Mouse (Mus musculus) heart, embryonic 11.5 days (tissue): ENCODE data around the gene Il10rb. TPM values are rescaled to one million over a fixed set of nuclear protein-coding genes. Genes with fewer than 3 reads are reported as not detected.

ENCODE experiments used
- ATAC-seq: fragments of 200-750 bp; cut with Nextera tagmentation; replicated peaks from 2 replicates; pipeline ENCODE4 v1.8.0; 2017; ENCODE audit warnings: moderate library complexity; ENCODE audit not compliant: insufficient number of reproducible peaks, low FRiP score, low TSS enrichment
- H3K27ac ChIP-seq: fragments of 300-500 bp; sonication (generic); 2 replicates; pipeline ENCODE4 v1.5.1; 2014; ENCODE audit warnings: mild to moderate bottlenecking, low read depth, low read length
- H3K27me3 ChIP-seq: fragments of 300-500 bp; sonication (generic); 2 replicates; pipeline ENCODE4 v1.6.1; 2014; ENCODE audit warnings: mild to moderate bottlenecking, low read length, mixed read lengths; ENCODE audit not compliant: control insufficient read depth, insufficient read depth
- H3K36me3 ChIP-seq: fragments of 300-500 bp; sonication (generic); 2 replicates; pipeline ENCODE4 v1.6.1; 2014; ENCODE audit warnings: mild to moderate bottlenecking, low read length, moderate library complexity, mixed read lengths; ENCODE audit not compliant: control insufficient read depth, insufficient read depth
- H3K4me1 ChIP-seq: fragments of 300-500 bp; sonication (generic); 2 replicates; pipeline ENCODE4 v1.6.1; 2014; ENCODE audit warnings: low read length; ENCODE audit not compliant: control insufficient read depth, insufficient read depth
- H3K4me2 ChIP-seq: fragments of 300-500 bp; sonication (generic); 2 replicates; pipeline ENCODE4 v1.6.1; 2014; ENCODE audit warnings: mild to moderate bottlenecking, moderate library complexity
- H3K4me3 ChIP-seq: fragments of 300-500 bp; sonication (generic); 2 replicates; pipeline ENCODE4 v1.5.1; 2014; ENCODE audit warnings: low read depth, low read length
- H3K9ac ChIP-seq: fragments of 300-500 bp; sonication (generic); 2 replicates; pipeline ENCODE4 v1.6.1; 2014; ENCODE audit warnings: mild to moderate bottlenecking, low read depth, low read length, moderate library complexity
- H3K9me3 ChIP-seq: fragments of 300-500 bp; sonication (generic); replicated peaks from 2 replicates; pipeline ENCODE4 v1.6.1; 2016; ENCODE audit warnings: low read length; ENCODE audit not compliant: control insufficient read depth
- WGBS: fragments of 180-500 bp; shearing (Covaris S2); extraction: QIAGEN DNeasy Blood & Tissue Kit; methylation state at CpG from one replicate; pipeline ENCODE4 v1.1.7; 2014; ENCODE audit not compliant: insufficient replicate concordance; 5-methylcytosine and 5-hydroxymethylcytosine counted together
- polyA plus RNA-seq: library from polyadenylated mRNA; unstranded; fragments of >200 nt; fragmentation: Nextera tagmentation; extraction: Ambion mirVana; gene quantifications from 2 replicates; pipeline ENCODE4 v1.2.1, GENCODE M21; 2014

The Il10rb gene
- polyA plus RNA-seq, 1 experiment from 2014 or later: 38.6 TPM

GRCm38 (mm10) chr16:91390100-91390499, 15.9 kb upstream of the Il10rb start:
- Histone ChIP-seq H3K36me3 (peaks cover 30% of the 10 kb centered on the region), H3K27ac (no peak overlapping the region), H3K9ac (no peak overlapping the region), H3K4me2 (no peak overlapping the region), H3K4me1 (no peaks in the 10 kb centered on the region), H3K27me3 (no peaks in the 10 kb centered on the region), H3K4me3 (no peak overlapping the region), H3K9me3 (no peaks in the 10 kb centered on the region)
- no peak for ATAC-seq
- 83% methylated on average over 4 of the region's 4 CpGs for WGBS

GRCm38 (mm10) chr16:91391421-91391820, 14.5 kb upstream of the Il10rb start, which contains the start of gene Gm21970:
Gene Gm21970, plus strand, starts transcription at chr16:91391721.
- no peak within 1 kb of the TSS for H3K9ac ChIP-seq
- no peak within 1 kb of the TSS for H3K4me2 ChIP-seq
- peaks cover 32% of the 10 kb centered on the region for H3K36me3 ChIP-seq
- H3K4me3 ChIP-seq: no peak within 1 kb of the TSS
- ATAC-seq: no peak
- H3K27ac ChIP-seq: no peak within 1 kb of the TSS
- no peaks in the 10 kb centered on the region for H3K9me3 ChIP-seq
- WGBS: 88% methylated on average over 5 of the region's 5 CpGs
- no peaks in the 10 kb centered on the region; the same call in 1 of the 2 replicates for H3K4me1 ChIP-seq
- H3K27me3 ChIP-seq: no peaks in the 10 kb centered on the region

- H3K4me1 ChIP-seq: no peaks in the 10 kb centered on the region; the same call in 1 of the 2 replicates
- H3K36me3 ChIP-seq: peaks cover 11% of the 10 kb centered on the region
- no peak overlapping the region for H3K9ac ChIP-seq
- ATAC-seq: no peak
- H3K4me2 ChIP-seq: no peak overlapping the region
- H3K4me3 ChIP-seq: no peak overlapping the region
- no peaks in the 10 kb centered on the region for H3K27me3 ChIP-seq
- WGBS: 64% methylated on average over 4 of the region's 4 CpGs
- H3K9me3 ChIP-seq: no peaks in the 10 kb centered on the region
- no peak overlapping the region for H3K27ac ChIP-seq
These were observed 11.0 kb upstream of the Il10rb start for GRCm38 (mm10) chr16:91394826-91395410.

- peaks cover 9% of the 10 kb centered on the region for H3K36me3 ChIP-seq
- no peaks in the 10 kb centered on the region for H3K27me3 ChIP-seq
- H3K4me1 ChIP-seq: no peaks in the 10 kb centered on the region; the same call in 1 of the 2 replicates
- no peak overlapping the region for H3K9ac ChIP-seq
- no peak for ATAC-seq
- no peaks in the 10 kb centered on the region for H3K9me3 ChIP-seq
- H3K4me3 ChIP-seq: no peak overlapping the region
- H3K27ac ChIP-seq: no peak overlapping the region
- no peak overlapping the region for H3K4me2 ChIP-seq
- 55% methylated on average over 8 of the region's 8 CpGs for WGBS
These were observed 10.2 kb upstream of the Il10rb start for GRCm38 (mm10) chr16:91395633-91396392.

- Histone ChIP-seq H3K4me1 (no peaks in the 10 kb centered on the region; the same call in 1 of the 2 replicates), H3K9ac (no peak overlapping the region), H3K9me3 (no peaks in the 10 kb centered on the region), H3K36me3 (peaks cover 9% of the 10 kb centered on the region), H3K27me3 (no peaks in the 10 kb centered on the region), H3K27ac (no peak overlapping the region), H3K4me2 (no peak overlapping the region), H3K4me3 (no peak overlapping the region)
- WGBS: 39% methylated on average over 10 of the region's 10 CpGs
- ATAC-seq: no peak
These were observed 9.0 kb upstream of the Il10rb start for GRCm38 (mm10) chr16:91396844-91397537.

- Histone ChIP-seq H3K9me3 (no peaks in the 10 kb centered on the region), H3K4me2 (no peak overlapping the region), H3K4me3 (no peak overlapping the region), H3K9ac (no peak overlapping the region), H3K27ac (no peak overlapping the region), H3K36me3 (peaks cover 4% of the 10 kb centered on the region), H3K27me3 (no peaks in the 10 kb centered on the region), H3K4me1 (no peaks in the 10 kb centered on the region; the same call in 1 of the 2 replicates)
- WGBS: 88% methylated on average over 12 of the region's 12 CpGs
- no peak for ATAC-seq
These were observed 7.9 kb upstream of the Il10rb start for GRCm38 (mm10) chr16:91398030-91398429.

GRCm38 (mm10) chr16:91398944-91399343, 7.0 kb upstream of the Il10rb start:
- Histone ChIP-seq H3K27ac (no peak overlapping the region), H3K9ac (no peak overlapping the region), H3K27me3 (no peaks in the 10 kb centered on the region), H3K4me3 (no peak overlapping the region), H3K36me3 (peaks cover 6% of the 10 kb centered on the region; the same call in 1 of the 2 replicates), H3K9me3 (no peaks in the 10 kb centered on the region), H3K4me2 (no peak overlapping the region), H3K4me1 (no peaks in the 10 kb centered on the region; the same call in 1 of the 2 replicates)
- 90% methylated on average over 7 of the region's 7 CpGs for WGBS
- no peak for ATAC-seq

- no peak overlapping the region for H3K4me3 ChIP-seq
- no peaks in the 10 kb centered on the region for H3K27me3 ChIP-seq
- H3K36me3 ChIP-seq: peaks cover 7% of the 10 kb centered on the region; the same call in 1 of the 2 replicates
- H3K9me3 ChIP-seq: no peaks in the 10 kb centered on the region
- no peak overlapping the region for H3K9ac ChIP-seq
- no peak overlapping the region for H3K4me2 ChIP-seq
- H3K4me1 ChIP-seq: no peaks in the 10 kb centered on the region; the same call in 1 of the 2 replicates
- WGBS: 87% methylated on average over 6 of the region's 6 CpGs
- no peak for ATAC-seq
- no peak overlapping the region for H3K27ac ChIP-seq
These were observed 4.3 kb upstream of the Il10rb start for GRCm38 (mm10) chr16:91401569-91402165.
